Mouse (Mus musculus) kidney, embryonic 14.5 days (tissue): Measurements from ENCODE around the gene Gm49369. TPM values are rescaled to one million over a fixed set of nuclear protein-coding genes. Genes with fewer than 3 reads are reported as not detected.
A peak's percentile ranks its signal among the peaks of the same experiment; 100 is the strongest.

Source experiments
- ATAC-seq: fragments of 200-750 bp; cut with Nextera tagmentation; 2 replicates; pipeline ENCODE4 v1.8.0; 2017; ENCODE audit warnings: moderate number of reproducible peaks, mild to moderate bottlenecking, moderate TSS enrichment, moderate library complexity; ENCODE audit not compliant: low FRiP score, low TSS enrichment
- H3K27ac ChIP-seq: fragments of 300-500 bp; sonication (generic); 2 replicates; pipeline ENCODE4 v1.5.1; 2014; ENCODE audit warnings: low read depth, mild to moderate bottlenecking, low read length, moderate library complexity, mixed read lengths
- H3K27me3 ChIP-seq: fragments of 300-500 bp; sonication (generic); 2 replicates; pipeline ENCODE4 v1.6.1; 2014; ENCODE audit warnings: mild to moderate bottlenecking, low read length; ENCODE audit not compliant: control insufficient read depth, insufficient read depth
- H3K36me3 ChIP-seq: fragments of 300-500 bp; sonication (generic); 2 replicates; pipeline ENCODE4 v1.6.1; 2014; ENCODE audit warnings: low read length, mixed read lengths; ENCODE audit not compliant: control insufficient read depth, insufficient read depth
- H3K4me1 ChIP-seq: fragments of 300-500 bp; sonication (generic); 2 replicates; pipeline ENCODE4 v1.6.1; 2014; ENCODE audit warnings: low read length, mixed read lengths; ENCODE audit not compliant: control insufficient read depth, insufficient read depth
- H3K4me2 ChIP-seq: fragments of 300-500 bp; sonication (generic); replicated peaks from 2 replicates; pipeline ENCODE4 v1.6.1; 2014; ENCODE audit warnings: low read depth, mild to moderate bottlenecking, low read length
- H3K4me3 ChIP-seq: fragments of 300-500 bp; sonication (generic); 2 replicates; pipeline ENCODE4 v1.5.1; 2014; ENCODE audit warnings: mild to moderate bottlenecking, low read length
- H3K9ac ChIP-seq: fragments of 300-500 bp; sonication (generic); 2 replicates; pipeline ENCODE4 v1.6.1; 2014; ENCODE audit warnings: low read depth, mild to moderate bottlenecking, low read length, moderate library complexity
- H3K9me3 ChIP-seq: fragments of 300-500 bp; sonication (generic); 2 replicates; pipeline ENCODE4 v1.6.1; 2016; ENCODE audit warnings: low read length; ENCODE audit not compliant: control insufficient read depth
- WGBS: fragments of 180-500 bp; shearing (Covaris S2); extraction: QIAGEN DNeasy Blood & Tissue Kit; methylation state at CpG from one replicate; pipeline ENCODE4 v1.1.7; 2014; 5-methylcytosine and 5-hydroxymethylcytosine counted together
- polyA plus RNA-seq: library from polyadenylated mRNA; unstranded; fragments of >200 nt; fragmentation: Nextera tagmentation; extraction: Ambion mirVana; gene quantifications from 2 replicates; pipeline ENCODE4 v1.2.1, GENCODE M21; 2014

The Gm49369 gene
- polyA plus RNA-seq, 1 experiment from 2014 or later, result not detected

DNA sequence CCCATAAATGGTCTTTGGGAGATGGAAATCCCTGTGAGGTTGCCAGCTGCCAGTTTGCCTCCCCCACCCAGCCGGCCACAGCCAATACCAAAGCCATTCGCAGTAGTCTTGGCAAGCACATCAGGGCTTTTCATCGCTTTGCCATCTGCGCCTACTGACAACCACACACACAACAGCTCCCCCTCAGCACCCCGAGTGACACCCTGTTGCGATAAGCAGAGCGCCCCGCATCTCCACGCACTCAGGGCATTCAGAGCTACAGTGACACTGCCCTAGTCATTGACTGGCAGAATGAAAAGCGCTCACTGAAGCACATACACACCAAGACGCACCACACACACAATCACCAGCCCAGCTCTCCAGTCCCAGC lies 11.1 kb downstream of the Gm49369 start:
- WGBS, result 31% methylated on average over 11 of the region's 11 CpGs
- H3K4me3 ChIP-seq, result peak overlapping the region; percentile 46; the same call in 1 of the 2 replicates
- no peak for ATAC-seq
- peak overlapping the region; percentile 72 for H3K4me2 ChIP-seq
- no peaks in the 10 kb centered on the region for H3K9me3 ChIP-seq
- no peak overlapping the region for H3K9ac ChIP-seq
- H3K36me3 ChIP-seq, result peaks cover 9% of the 10 kb centered on the region
- H3K27me3 ChIP-seq, result peaks cover 27% of the 10 kb centered on the region
- H3K4me1 ChIP-seq, result peaks cover 4% of the 10 kb centered on the region; the same call in 1 of the 2 replicates
- no peak overlapping the region for H3K27ac ChIP-seq

DNA sequence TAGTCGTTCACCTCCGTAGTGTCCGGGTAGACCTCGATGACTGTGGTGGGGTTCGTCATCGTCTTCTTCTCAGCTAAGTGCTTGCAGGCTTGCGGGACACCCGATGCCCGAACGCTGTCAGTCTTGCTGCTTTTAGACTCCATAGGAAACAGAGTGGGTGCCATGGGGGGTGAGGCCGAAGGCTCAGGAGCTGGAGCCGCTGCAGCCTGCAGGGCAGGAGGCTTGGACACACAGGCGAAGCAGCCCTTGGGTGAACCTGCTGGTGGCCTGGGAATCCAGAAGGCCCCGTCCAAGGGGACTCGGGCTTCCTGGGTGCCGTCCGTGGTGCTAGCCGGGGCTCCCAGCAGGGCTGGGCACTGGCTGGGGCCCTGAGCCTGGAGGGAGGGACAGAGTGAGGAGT lies 11.5 kb downstream of the Gm49369 start:
- Histone ChIP-seq H3K9me3 (no peaks in the 10 kb centered on the region), H3K9ac (no peak overlapping the region), H3K4me2 (no peak overlapping the region), H3K27me3 (peaks cover 27% of the 10 kb centered on the region), H3K27ac (no peak overlapping the region), H3K4me3 (no peak overlapping the region), H3K36me3 (peaks cover 4% of the 10 kb centered on the region; the same call in 1 of the 2 replicates), H3K4me1 (peaks cover 4% of the 10 kb centered on the region; the same call in 1 of the 2 replicates)
- ATAC-seq, result no peak
- 84% methylated on average over 18 of the region's 18 CpGs for WGBS

DNA sequence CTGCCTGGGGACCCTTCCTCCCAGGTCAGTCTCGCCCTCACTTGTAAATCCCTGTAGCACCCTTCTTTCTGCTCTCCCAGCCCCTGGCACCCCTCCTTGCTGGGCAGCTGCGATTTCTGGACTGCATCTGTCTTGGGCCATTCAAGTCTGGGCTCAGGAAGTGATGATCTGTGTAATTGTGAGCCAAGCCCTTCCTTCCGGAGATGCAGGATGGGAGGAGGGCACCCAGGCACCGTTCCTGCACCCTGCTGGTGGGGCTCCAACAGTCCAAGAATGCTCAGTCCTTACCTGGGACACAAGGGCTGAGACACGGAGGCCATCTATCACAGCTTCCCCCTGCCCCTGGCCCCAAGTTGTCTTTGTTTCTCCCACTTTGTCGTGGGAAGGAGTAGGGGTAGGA lies 12.6 kb downstream of the Gm49369 start:
- no peak overlapping the region for H3K27ac ChIP-seq

DNA sequence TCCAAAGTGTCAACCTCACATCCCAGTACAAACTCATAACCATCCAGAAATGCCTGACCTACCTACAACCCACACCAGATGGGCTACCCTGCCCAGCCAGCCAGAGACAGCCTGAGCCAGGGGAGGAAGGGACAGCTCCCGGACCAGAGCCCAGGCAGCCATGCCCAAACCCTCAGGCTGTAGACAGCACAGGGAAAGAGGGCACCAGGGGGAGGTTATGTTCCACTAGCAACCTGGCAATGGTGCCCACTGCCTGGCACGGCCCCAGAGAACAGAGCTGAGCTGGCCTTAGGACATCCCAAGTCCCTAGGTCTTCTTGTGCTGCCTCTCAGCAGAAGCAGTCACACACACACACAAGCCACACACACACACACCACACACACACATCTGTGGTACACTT lies 13.6 kb downstream of the Gm49369 start:
- Histone ChIP-seq H3K36me3 (no peaks in the 10 kb centered on the region), H3K9ac (no peak overlapping the region), H3K4me1 (peaks cover 4% of the 10 kb centered on the region; the same call in 1 of the 2 replicates), H3K27me3 (peaks cover 27% of the 10 kb centered on the region), H3K4me3 (no peak overlapping the region), H3K9me3 (no peaks in the 10 kb centered on the region), H3K27ac (no peak overlapping the region), H3K4me2 (no peak overlapping the region)
- 45% methylated on average over 2 of the region's 2 CpGs for WGBS
- ATAC-seq, result no peak

More for the DNA sequence above, 12.6 kb downstream of the Gm49369 start:
- ATAC-seq, result no peak
- Histone ChIP-seq H3K4me2 (no peak overlapping the region), H3K9me3 (no peaks in the 10 kb centered on the region), H3K36me3 (no peaks in the 10 kb centered on the region), H3K4me1 (peaks cover 4% of the 10 kb centered on the region; the same call in 1 of the 2 replicates), H3K27me3 (peaks cover 27% of the 10 kb centered on the region), H3K4me3 (no peak overlapping the region), H3K9ac (no peak overlapping the region)
- WGBS, result 68% methylated on average over 6 of the region's 6 CpGs

DNA sequence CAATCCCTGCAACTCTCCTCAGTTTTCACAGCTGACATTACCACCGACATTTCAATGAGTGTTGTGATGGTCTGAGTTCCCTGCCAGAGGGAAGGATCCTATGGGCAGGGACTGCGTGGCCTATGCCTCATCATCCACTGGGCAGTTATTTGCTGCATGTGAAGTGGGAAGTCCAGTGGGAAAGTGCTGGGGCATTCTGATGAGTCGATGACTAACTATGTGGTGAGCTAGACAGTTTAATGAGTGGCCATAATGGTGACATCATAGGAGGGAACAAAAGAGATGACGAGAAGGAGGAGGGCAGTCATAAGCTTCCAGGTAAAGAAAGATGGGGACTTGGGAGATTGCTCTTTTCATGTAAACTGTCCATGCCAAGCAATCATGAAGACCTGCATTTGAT lies 19.4 kb downstream of the Gm49369 start:
- ATAC-seq, result no peak
- 69% methylated on average over 4 of the region's 4 CpGs for WGBS
- Histone ChIP-seq H3K4me2 (no peak overlapping the region), H3K4me1 (no peaks in the 10 kb centered on the region), H3K4me3 (no peak overlapping the region), H3K27ac (no peak overlapping the region), H3K27me3 (no peaks in the 10 kb centered on the region), H3K9me3 (no peaks in the 10 kb centered on the region), H3K36me3 (no peaks in the 10 kb centered on the region), H3K9ac (no peak overlapping the region)

DNA sequence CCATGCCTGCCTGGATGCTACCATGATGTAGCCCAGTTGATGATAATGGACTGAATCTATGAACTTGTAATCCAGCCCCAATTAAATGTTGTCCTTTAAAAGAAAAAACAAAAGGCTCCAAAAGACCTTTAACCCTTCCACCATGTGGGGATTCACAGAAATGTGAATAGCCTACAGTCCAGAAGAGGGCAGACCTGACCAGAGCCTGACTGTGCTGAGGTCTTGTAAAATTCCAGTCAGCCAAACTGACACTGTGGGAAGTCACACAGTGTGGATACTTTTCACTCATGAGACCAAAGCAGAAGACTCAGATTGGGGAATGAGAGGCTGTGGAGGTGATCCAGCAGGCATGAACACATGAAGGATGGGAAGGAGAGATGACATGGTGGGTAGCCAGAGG lies 21.7 kb downstream of the Gm49369 start:
- H3K4me2 ChIP-seq, result no peak overlapping the region
- no peak overlapping the region for H3K9ac ChIP-seq
- H3K36me3 ChIP-seq, result no peaks in the 10 kb centered on the region
- H3K4me3 ChIP-seq, result no peak overlapping the region
- no peak overlapping the region for H3K27ac ChIP-seq
- no peaks in the 10 kb centered on the region for H3K4me1 ChIP-seq
- no peaks in the 10 kb centered on the region for H3K9me3 ChIP-seq
- no peak for ATAC-seq
- no peaks in the 10 kb centered on the region for H3K27me3 ChIP-seq

DNA sequence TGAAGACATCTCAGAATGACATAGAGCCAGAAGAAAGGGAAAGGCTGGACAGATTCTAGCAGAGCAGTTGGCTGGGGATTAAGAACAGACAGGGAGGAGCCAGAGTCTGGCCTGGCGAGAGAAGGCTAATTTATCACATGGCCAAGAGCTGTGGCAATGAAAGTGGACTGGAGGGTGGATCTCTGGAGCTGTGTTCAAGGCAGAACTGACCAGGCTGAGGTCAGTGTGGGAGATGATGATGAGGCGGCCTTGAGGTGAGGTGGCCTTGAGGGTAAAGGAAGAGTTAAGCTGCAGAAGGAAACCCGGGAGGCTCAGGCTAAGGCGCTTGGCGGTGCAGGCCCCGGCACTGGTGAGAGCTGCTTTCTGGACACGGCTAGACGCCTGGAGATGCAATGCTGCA lies 23.3 kb downstream of the Gm49369 start:
- Histone ChIP-seq H3K4me2 (no peak overlapping the region), H3K27me3 (no peaks in the 10 kb centered on the region), H3K9ac (no peak overlapping the region), H3K36me3 (no peaks in the 10 kb centered on the region), H3K4me1 (no peaks in the 10 kb centered on the region; the same call in 1 of the 2 replicates), H3K27ac (no peak overlapping the region), H3K4me3 (no peak overlapping the region), H3K9me3 (no peaks in the 10 kb centered on the region)
- ATAC-seq, result no peak
- 64% methylated on average over 8 of the region's 8 CpGs for WGBS

DNA sequence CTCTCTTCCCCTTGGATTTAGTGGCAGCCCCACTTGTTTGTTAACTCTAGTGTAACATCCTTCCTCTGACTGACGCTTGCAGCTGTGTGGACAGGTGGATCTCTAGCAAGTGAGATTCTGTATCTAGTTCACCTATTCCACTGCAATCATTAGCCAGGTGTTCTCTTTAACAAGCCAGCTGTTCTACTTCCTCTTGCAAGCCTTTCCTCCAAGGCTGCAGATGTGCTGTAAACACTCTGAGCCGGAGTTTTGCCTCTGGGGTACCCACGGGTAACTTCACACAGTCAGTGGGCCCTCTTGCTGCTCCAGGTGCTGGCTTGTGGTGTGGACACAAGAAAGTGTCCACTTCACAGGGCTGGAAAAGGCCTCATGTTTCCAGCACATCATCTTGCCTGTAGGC lies 24.9 kb downstream of the Gm49369 start:
- ATAC-seq, result no peak
- Histone ChIP-seq H3K9me3 (no peaks in the 10 kb centered on the region), H3K36me3 (no peaks in the 10 kb centered on the region), H3K9ac (no peak overlapping the region), H3K4me3 (no peak overlapping the region), H3K4me2 (no peak overlapping the region), H3K27me3 (no peaks in the 10 kb centered on the region), H3K4me1 (no peaks in the 10 kb centered on the region; the same call in 1 of the 2 replicates), H3K27ac (no peak overlapping the region)
- WGBS, result 70% methylated on average over 3 of the region's 3 CpGs

DNA sequence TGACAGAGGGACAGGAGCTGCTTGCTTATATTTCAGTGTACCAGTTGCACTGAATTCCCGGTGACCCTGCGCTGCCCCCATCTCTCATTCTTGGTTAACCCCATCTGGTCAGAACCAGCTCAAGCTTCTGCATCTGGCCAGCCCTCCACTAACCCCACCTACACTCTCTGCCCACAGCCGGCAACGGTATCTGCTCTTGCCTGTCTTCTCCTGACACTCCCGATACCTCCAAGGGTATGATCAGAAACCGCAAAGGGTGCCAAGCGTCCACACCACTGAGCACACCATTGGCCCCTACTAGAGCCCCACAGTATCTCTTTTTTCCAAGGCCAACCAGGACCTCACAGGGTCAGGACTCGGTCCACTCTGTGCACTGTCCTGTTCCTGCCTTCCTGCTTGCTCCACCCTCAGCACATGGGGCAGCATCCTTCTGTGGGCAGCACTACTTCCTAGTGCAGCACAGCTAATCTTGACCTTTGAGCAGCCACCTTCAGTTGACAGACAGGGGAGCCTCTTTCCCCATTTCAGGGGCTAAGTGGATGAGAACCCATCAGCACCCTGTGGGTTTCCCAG lies 27.7 kb downstream of the Gm49369 start:
- ATAC-seq, result no peak
- WGBS, result 62% methylated on average over 8 of the region's 8 CpGs

More for the DNA sequence above, 27.7 kb downstream of the Gm49369 start:
- H3K4me3 ChIP-seq, result no peak overlapping the region
- H3K36me3 ChIP-seq, result no peaks in the 10 kb centered on the region
- no peak overlapping the region for H3K27ac ChIP-seq
- H3K4me2 ChIP-seq, result no peak overlapping the region
- H3K27me3 ChIP-seq, result no peaks in the 10 kb centered on the region
- no peaks in the 10 kb centered on the region for H3K9me3 ChIP-seq
- H3K4me1 ChIP-seq, result peaks cover 6% of the 10 kb centered on the region; the same call in 1 of the 2 replicates
- no peak overlapping the region for H3K9ac ChIP-seq
